Mouse (Mus musculus): Measurements from ENCODE around the gene Dnajc10.

Gene Dnajc10

DNA sequence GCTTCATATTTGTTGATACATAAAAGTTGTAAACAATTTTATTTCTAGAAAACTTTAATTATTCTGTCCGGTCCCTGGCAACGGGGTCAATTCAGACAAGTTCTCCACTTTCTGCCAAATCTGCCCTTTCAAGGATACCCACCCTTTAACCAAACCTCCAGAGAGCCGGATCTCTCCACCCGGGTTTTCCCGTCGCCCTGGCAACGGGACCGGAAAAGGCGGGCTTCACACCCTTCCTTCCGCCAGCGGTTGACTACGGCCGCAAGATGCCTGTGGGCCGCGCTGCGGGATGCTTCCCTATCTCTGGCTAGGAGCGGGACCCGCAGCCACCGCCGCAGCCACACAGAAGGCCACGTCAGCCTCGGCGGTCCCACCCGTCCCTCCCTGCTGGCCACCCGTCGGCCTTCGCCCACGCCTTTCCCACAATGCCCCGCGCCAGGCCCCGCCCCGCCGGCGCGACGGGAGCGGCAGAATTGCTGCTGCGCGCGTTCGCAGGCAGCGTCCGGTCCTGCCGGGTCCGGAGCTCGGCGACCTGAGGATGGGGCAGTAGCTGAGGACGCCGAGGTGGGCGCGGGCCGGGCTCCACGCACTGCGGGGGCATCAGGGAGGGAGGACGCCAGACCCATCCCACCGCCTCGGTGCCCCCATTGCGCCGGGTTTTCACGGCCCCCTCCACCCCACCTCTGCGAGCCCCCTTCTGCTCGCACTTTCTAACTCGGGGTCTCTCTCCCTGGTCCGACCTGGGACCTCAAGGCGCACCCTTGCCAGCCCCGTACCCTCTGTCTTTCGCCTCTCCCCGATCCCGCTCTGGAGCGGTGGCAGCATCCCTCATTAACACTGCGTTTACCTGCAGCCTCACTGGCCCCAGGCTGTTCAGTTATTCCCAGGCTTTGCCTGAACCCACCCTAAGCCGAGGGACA, at the start of gene Dnajc10:
Gene Dnajc10 (plus strand): TSS at position 225 of the 920 bp plus-strand sequence.
- DNase-seq (ENCODE audit: low read depth, low spot score), result peak; percentile 87

DNA sequence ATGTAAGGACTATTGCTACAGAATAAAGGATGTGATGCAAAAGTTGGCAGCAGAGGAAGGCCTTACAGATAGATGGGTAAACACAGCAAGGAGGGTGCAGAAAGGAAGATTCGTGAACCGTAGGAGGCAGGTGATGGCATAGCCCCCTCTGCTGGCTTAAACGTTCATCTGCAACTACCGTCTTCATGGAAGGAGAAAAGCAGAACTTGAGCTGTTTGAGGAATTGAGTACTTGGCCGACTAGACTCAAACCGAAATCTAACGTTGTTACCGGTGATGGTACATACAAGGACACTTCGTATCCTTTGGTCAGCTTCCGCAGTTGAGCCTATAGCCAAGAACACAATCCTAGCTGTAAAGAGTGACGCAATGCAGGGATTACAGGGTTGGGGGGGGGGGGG, 48.4 kb upstream of the Dnajc10 start:
- DNase-seq (ENCODE audit: low read depth, low spot score), result peak; percentile 72

GRCm38 (mm10) chr2:80268053-80268452, 47.2 kb upstream of the Dnajc10 start:
- DNase-seq (ENCODE audit: low read depth, low spot score), result no peak

DNA sequence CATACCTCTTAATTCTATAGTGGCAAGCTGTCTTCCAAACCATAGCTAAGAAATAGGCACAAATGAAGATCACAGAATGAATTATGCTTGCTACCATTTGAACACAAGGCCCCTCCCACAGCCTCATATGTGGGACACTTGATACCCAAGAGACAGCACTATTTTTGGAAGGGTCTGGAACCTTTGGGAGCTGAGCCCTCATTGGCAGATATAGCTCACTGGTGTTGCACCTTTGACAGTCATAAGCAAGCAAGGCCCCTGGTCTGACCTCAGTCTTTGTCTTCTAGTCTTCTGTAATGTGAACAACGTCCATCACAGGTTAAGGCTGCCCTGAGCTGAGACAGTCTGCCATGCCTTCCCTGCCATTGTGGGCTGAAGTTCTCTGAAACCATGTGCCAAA, 43.8 kb upstream of the Dnajc10 start:
- no peak for DNase-seq (ENCODE audit: low read depth, low spot score)

DNA sequence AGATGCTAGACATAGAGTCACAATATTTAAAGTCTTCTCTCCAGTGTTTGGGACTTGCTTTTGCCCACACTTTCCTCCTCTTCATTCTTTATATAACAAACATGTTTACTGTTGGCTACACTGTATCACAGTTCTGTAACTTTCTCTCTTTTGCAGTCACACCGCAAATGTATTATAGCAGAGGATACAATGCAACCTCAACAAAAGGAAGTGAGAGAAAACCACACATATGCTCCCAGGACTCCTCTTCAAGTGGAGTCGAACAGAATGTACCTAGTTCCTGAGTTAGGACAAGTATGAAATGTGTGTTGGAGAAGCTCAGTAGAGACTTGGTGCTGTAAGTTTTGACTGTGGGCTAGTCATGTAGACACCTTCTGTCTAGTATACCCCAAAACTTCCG, 42.2 kb upstream of the Dnajc10 start:
- no peak for DNase-seq (ENCODE audit: low read depth, low spot score)

- no peak for DNase-seq (ENCODE audit: low read depth, low spot score)
These were observed 41.5 kb upstream of the Dnajc10 start for GRCm38 (mm10) chr2:80273763-80274162.

DNA sequence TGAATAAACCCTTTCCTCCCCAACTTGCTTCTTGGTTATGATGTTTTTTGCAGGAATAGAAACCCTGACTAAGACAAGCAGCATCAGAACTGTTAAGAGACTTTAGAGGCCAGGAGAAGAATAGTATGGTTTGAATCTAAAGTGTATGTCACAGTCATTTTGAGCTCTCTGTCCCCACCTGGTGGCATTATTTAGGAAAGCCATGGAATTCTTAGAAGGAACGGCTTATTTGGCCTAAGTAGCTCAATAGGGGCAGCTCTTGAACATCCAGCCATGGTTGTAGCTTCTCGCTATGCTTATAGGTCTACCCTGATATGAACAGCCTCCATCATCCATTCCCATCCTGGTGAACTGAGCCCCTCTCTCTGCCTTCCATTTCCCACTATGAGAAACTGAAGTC, 40.1 kb upstream of the Dnajc10 start:
- DNase-seq (ENCODE audit: low read depth, low spot score), result no peak

GRCm38 (mm10) chr2:80282214-80282613, 33.1 kb upstream of the Dnajc10 start:
- no peak for DNase-seq (ENCODE audit: low read depth, low spot score)

DNA sequence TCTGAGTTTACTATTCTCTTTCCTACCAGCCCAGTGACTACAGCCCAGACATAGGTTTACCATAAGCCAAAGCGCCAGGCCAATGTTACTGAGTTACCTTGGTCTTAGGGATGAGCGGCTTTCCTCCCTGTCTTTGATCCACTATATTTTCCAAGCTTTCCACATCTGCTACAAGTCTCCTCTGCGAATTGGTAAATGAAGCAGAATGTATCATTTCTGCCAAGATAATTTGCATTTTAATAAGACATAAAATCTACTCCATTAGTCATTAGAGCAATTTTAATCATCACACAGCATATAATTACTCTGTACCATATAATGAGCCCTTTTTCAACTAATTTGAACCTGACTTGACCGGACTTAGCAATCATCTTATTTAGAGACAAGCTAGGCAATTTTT, 28.9 kb upstream of the Dnajc10 start:
- no peak for DNase-seq (ENCODE audit: low read depth, low spot score)

DNA sequence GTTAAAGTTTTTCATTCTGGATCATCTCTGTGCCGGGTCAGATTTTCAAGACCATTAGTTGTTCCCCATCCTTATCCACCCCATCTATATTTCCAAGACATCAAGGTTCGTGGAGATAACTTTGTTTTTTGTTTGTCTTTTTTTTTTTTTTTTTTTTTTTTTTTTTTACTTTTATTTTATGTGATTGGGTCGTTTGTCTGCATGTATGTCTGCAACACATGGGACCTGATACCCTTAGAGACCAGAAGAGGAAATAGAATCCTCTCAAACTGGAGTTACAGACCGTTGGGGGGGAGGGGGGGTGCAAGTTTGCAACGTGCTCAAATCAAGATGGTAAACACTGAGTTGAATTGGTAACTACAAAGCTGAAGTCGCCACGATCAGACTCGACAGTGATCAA, 23.1 kb upstream of the Dnajc10 start, which contains the start of gene Prdx6b:
Gene Prdx6b (plus strand): TSS at position 301 of the 400 bp plus-strand sequence.
- DNase-seq (ENCODE audit: low read depth, low spot score), result no peak

GRCm38 (mm10) chr2:80298334-80298733, 16.9 kb upstream of the Dnajc10 start:
- DNase-seq (ENCODE audit: low read depth, low spot score), result no peak

- no peak for DNase-seq (ENCODE audit: low read depth, low spot score)
These were observed 14.5 kb upstream of the Dnajc10 start for GRCm38 (mm10) chr2:80300806-80301205.

DNA sequence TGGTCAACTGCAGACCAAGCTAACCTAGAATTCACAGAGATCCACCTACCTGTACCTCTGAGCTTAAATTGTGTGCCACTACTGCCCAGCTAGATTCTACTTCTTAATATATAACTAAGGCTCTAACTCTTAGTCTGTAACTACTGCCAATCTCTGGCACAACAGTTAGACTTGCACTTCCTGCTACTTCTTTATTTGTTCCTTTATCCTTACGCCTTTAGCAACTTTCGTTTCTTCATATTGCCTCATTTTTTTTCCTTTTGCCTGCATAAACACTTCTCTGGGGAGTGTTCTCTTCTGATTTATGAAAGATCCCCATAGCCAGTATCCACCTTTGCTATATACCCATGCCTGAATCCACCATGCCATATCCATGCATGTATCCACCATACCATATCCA, 11.3 kb upstream of the Dnajc10 start:
- no peak for DNase-seq (ENCODE audit: low read depth, low spot score)

- no peak for DNase-seq (ENCODE audit: low read depth, low spot score)
These were observed 7.6 kb upstream of the Dnajc10 start for GRCm38 (mm10) chr2:80307701-80308100.

- DNase-seq (ENCODE audit: low read depth, low spot score), result no peak
These were observed 5.5 kb upstream of the Dnajc10 start for GRCm38 (mm10) chr2:80309775-80310174.

DNA sequence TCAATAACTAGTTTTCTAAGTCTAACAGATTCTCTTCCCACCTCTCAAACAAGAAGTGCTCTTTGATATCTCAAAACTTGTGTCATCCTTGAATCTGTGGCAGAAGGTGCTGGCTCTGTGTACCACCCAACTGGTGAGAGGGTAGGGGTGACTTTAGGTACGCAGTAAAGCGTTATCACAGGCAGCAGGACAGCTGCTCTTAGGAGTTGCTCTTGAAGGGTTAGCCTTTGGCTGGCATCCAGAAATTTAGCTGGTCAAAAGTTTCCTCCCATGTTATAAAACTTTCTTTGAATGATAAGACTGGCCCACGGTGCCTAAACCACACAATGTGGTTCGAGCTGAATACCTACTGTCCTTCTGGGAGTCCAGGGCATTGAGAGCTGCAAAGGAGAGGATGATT, 4.5 kb upstream of the Dnajc10 start:
- DNase-seq (ENCODE audit: low read depth, low spot score), result no peak

- DNase-seq (ENCODE audit: low read depth, low spot score), result no peak
These were observed 3.9 kb upstream of the Dnajc10 start for GRCm38 (mm10) chr2:80311350-80311749.

DNA sequence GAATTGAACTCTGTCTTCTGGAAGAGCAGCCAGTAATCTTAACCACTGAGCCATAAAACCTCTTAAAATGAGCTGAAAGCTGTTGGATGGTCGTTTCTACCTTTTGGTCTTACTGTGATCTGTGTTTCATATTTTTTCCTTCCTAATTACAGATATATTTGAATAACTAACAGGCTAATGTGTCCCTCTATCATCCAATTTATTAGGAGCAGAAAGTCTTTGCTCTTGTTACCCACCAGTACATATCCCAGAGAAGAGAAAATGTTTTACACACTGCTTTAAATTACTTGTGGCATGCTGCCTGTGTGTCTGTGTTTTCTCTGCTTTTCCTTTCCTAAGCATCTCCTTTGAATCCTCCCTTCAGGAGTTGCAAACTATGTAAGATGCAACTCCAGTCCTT, 1.1 kb upstream of the Dnajc10 start:
- no peak for DNase-seq (ENCODE audit: low read depth, low spot score)

DNA sequence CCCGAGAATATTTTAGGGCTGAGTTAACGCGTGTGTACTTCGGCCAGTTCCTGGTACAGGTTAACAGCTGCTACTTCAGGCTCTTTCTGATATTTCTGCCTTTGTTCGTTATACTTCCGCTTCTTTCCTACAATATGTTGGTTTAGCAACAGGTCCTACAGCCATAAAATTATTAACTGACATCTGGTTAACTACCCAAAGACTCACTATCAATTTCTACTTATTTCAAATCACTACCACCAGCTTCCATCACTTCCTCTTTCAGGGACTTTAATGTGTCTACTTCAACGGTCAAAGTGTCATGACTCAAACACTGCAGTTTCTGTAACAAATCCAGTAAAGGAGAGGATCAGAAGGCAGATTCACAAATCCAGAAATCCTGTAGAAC, 418 bp upstream of the Dnajc10 start:
- no peak for DNase-seq (ENCODE audit: low read depth, low spot score)

GRCm38 (mm10) chr2:80322878-80323277, 7.6 kb downstream of the Dnajc10 start:
- no peak for DNase-seq (ENCODE audit: low read depth, low spot score)

GRCm38 (mm10) chr2:80325779-80326178, 10.5 kb downstream of the Dnajc10 start:
- no peak for DNase-seq (ENCODE audit: low read depth, low spot score)

GRCm38 (mm10) chr2:80327272-80327671, 12.0 kb downstream of the Dnajc10 start:
- no peak for DNase-seq (ENCODE audit: low read depth, low spot score)

DNA sequence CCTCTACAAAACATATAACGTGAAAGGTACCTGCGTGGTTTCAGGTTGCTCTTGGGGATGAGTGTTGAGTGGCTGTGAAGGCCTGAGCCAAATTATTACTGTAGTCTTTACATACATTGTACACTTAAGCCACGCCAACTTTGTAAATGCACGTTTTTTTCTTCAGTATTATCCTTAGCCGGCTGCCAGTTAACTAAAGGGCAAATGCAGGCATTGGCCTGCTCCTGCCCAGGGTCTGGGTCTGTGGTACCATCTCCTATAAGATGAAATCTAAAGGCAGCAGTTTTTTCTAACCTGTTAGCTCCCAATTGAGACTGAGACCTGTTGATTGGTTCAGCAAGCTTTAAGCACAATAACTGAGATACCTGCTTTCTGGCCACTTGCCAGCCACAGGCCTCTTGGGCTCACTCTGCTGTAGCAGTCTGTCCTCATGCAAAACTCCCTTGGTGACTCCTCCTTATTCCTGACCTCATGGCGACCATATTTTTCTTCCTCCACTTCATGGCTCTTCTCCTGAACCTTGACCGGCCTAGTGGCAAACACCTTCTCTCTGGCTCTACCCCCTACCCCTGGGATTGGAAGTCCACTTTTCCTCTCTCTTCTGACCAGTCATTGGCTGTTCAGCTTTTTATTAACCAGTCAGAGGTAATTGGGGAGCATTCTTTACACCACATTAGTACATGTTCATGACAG, 13.8 kb downstream of the Dnajc10 start:
- DNase-seq (ENCODE audit: low read depth, low spot score), result no peak

Data from telencephalon, adult 2 months (tissue).